Mouse (Mus musculus): ENCODE measurements at regions not wholly inside any gene's neighbourhood (a gene's known extent, or its start where the extent isn't known, plus 50 kb on each side); places are given as distances from the start of the nearest gene placed in this dataset.
A peak's percentile ranks its signal among the peaks of the same experiment; 100 is the strongest.

GRCm38 (mm10) chr12:25896543-25896942 lies 518.5 kb downstream of the Rnf144a start:
- DNase-seq (ENCODE audit: low spot score): no peak

- DNase-seq (ENCODE audit: low spot score): no peak
Observed at GRCm38 (mm10) chr12:25895691-25896090, 519.4 kb downstream of the Rnf144a start.

GRCm38 (mm10) chr12:25891391-25892167 lies 523.5 kb downstream of the Rnf144a start:
- DNase-seq (ENCODE audit: low spot score): no peak

GRCm38 (mm10) chr12:25890722-25891121 lies 524.3 kb downstream of the Rnf144a start:
- DNase-seq (ENCODE audit: low spot score): no peak

GRCm38 (mm10) chr12:25883771-25884171 lies 531.3 kb downstream of the Rnf144a start:
- DNase-seq (ENCODE audit: low spot score): no peak

GRCm38 (mm10) chr12:25871816-25872215 lies 543.2 kb downstream of the Rnf144a start:
- no peak for DNase-seq (ENCODE audit: low spot score)

- DNase-seq (ENCODE audit: low spot score): peak; percentile 78
Observed at GRCm38 (mm10) chr12:25871001-25871461, 544.0 kb downstream of the Rnf144a start.

- no peak for DNase-seq (ENCODE audit: low spot score)
Observed at GRCm38 (mm10) chr12:25869846-25870245, 545.2 kb downstream of the Rnf144a start.

GRCm38 (mm10) chr12:25865063-25865462 lies 550.0 kb downstream of the Rnf144a start:
- no peak for DNase-seq (ENCODE audit: low spot score)

GRCm38 (mm10) chr12:25864113-25864852 lies 550.8 kb downstream of the Rnf144a start:
- no peak for DNase-seq (ENCODE audit: low spot score)

GRCm38 (mm10) chr12:25861100-25861499 lies 554.0 kb downstream of the Rnf144a start:
- no peak for DNase-seq (ENCODE audit: low spot score)

GRCm38 (mm10) chr12:25858397-25858796 lies 556.7 kb downstream of the Rnf144a start:
- no peak for DNase-seq (ENCODE audit: low spot score)

- no peak for DNase-seq (ENCODE audit: low spot score)
Observed at GRCm38 (mm10) chr12:25830057-25830456, 585.0 kb downstream of the Rnf144a start.

- no peak for DNase-seq (ENCODE audit: low spot score)
Observed at GRCm38 (mm10) chr12:25827961-25828360, 587.1 kb downstream of the Rnf144a start.

- no peak for DNase-seq (ENCODE audit: low spot score)
Observed at GRCm38 (mm10) chr12:25826928-25827327, 588.1 kb downstream of the Rnf144a start.

GRCm38 (mm10) chr12:25826451-25826850 lies 588.6 kb downstream of the Rnf144a start:
- no peak for DNase-seq (ENCODE audit: low spot score)

GRCm38 (mm10) chr12:25816248-25816647 lies 598.8 kb downstream of the Rnf144a start:
- DNase-seq (ENCODE audit: low spot score): no peak

- no peak for DNase-seq (ENCODE audit: low spot score)
Observed at GRCm38 (mm10) chr12:25795092-25795491, 620.0 kb downstream of the Rnf144a start.

GRCm38 (mm10) chr12:25794571-25794970 lies 620.5 kb downstream of the Rnf144a start:
- no peak for DNase-seq (ENCODE audit: low spot score)

- no peak for DNase-seq (ENCODE audit: low spot score)
Observed at GRCm38 (mm10) chr12:25792571-25793075, 622.4 kb downstream of the Rnf144a start.

- DNase-seq (ENCODE audit: low spot score): no peak
Observed at GRCm38 (mm10) chr12:25790956-25791355, 624.1 kb downstream of the Rnf144a start.

- no peak for DNase-seq (ENCODE audit: low spot score)
Observed at GRCm38 (mm10) chr12:25785646-25786606, 629.1 kb downstream of the Rnf144a start.
